Mouse (Mus musculus) megakaryocyte, embryonic 14.5 days (primary cell): ENCODE results near the gene Grtp1. TPM values are rescaled to one million over a fixed set of nuclear protein-coding genes. Genes with fewer than 3 reads are reported as not detected.

Experiments
- H3K27me3 ChIP-seq: replicated peaks from 2 replicates; pipeline ENCODE3; 2012; ENCODE audit warnings: inconsistent platforms
- H3K36me3 ChIP-seq: replicated peaks from 2 replicates; pipeline ENCODE3; 2012; ENCODE audit warnings: low read length, inconsistent platforms, mixed read lengths
- H3K4me1 ChIP-seq: 2 replicates; pipeline ENCODE4 v1.6.1; 2012; ENCODE audit warnings: inconsistent platforms
- H3K4me3 ChIP-seq: replicated peaks from 2 replicates; pipeline ENCODE3; 2012; ENCODE audit warnings: moderate library complexity, mild to moderate bottlenecking, inconsistent platforms
- H3K9me3 ChIP-seq: 2 replicates; pipeline ENCODE4 v1.6.1; 2012; ENCODE audit warnings: inconsistent platforms
- FLI1 ChIP-seq: IDR thresholded peaks from 2 replicates; pipeline ENCODE4 v1.6.1; 2012; ENCODE audit warnings: low read length, inconsistent platforms, mixed read lengths
- GATA1 ChIP-seq: IDR thresholded peaks from 3 replicates; pipeline ENCODE4 v1.6.1; 2012; ENCODE audit warnings: mixed read lengths, low read length, inconsistent platforms, borderline replicate concordance
- polyA plus RNA-seq: library from polyadenylated mRNA; stranded (reverse); fragments of >175 nt; gene quantifications from 2 replicates; pipeline ENCODE4 v1.2.3, GENCODE M21; 2012; ENCODE audit warnings: low replicate concordance; ENCODE audit not compliant: insufficient read depth

Gene Grtp1
- polyA plus RNA-seq, 1 experiment = 26.7 TPM

- Histone ChIP-seq H3K4me3 (no peak overlapping the region), H3K4me1 (peaks cover 27% of the 10 kb centered on the region), H3K9me3 (no peaks in the 10 kb centered on the region), H3K27me3 (peaks cover 30% of the 10 kb centered on the region), H3K36me3 (peaks cover 82% of the 10 kb centered on the region)
- TF ChIP-seq GATA1 (no peak), FLI1 (no peak)
These were observed 10.2 kb downstream of the Grtp1 start for GRCm38 (mm10) chr8:13190235-13190634.

- Histone ChIP-seq H3K4me3 (no peak overlapping the region), H3K9me3 (no peaks in the 10 kb centered on the region), H3K36me3 (peaks cover 90% of the 10 kb centered on the region), H3K27me3 (peaks cover 34% of the 10 kb centered on the region), H3K4me1 (peaks cover 21% of the 10 kb centered on the region)
- TF ChIP-seq FLI1 (no peak), GATA1 (no peak)
These were observed 11.6 kb downstream of the Grtp1 start for GRCm38 (mm10) chr8:13188857-13189256.

- no peaks in the 10 kb centered on the region for H3K9me3 ChIP-seq
- TF ChIP-seq FLI1 = no peak
- no peak for TF ChIP-seq GATA1
- peaks cover 34% of the 10 kb centered on the region for H3K27me3 ChIP-seq
- peaks cover 21% of the 10 kb centered on the region for H3K4me1 ChIP-seq
- no peak overlapping the region for H3K4me3 ChIP-seq
- H3K36me3 ChIP-seq = peaks cover 93% of the 10 kb centered on the region
These were observed 12.3 kb downstream of the Grtp1 start for GRCm38 (mm10) chr8:13188052-13188555.

- Histone ChIP-seq H3K4me1 (peaks cover 21% of the 10 kb centered on the region), H3K27me3 (peaks cover 34% of the 10 kb centered on the region), H3K36me3 (peaks cover 93% of the 10 kb centered on the region), H3K9me3 (no peaks in the 10 kb centered on the region), H3K4me3 (no peak overlapping the region)
- TF ChIP-seq GATA1 (no peak), FLI1 (no peak)
These were observed 12.8 kb downstream of the Grtp1 start for GRCm38 (mm10) chr8:13187638-13188037.

GRCm38 (mm10) chr8:13187229-13187628 lies 13.2 kb downstream of the Grtp1 start:
- Histone ChIP-seq H3K4me3 (no peak overlapping the region), H3K4me1 (peaks cover 21% of the 10 kb centered on the region), H3K36me3 (peaks cover 93% of the 10 kb centered on the region), H3K9me3 (no peaks in the 10 kb centered on the region), H3K27me3 (peaks cover 34% of the 10 kb centered on the region)
- TF ChIP-seq GATA1 = no peak
- TF ChIP-seq FLI1 = no peak

- H3K4me1 ChIP-seq = peaks cover 21% of the 10 kb centered on the region
- no peaks in the 10 kb centered on the region for H3K9me3 ChIP-seq
- H3K36me3 ChIP-seq = peaks cover 92% of the 10 kb centered on the region
- H3K4me3 ChIP-seq = no peak overlapping the region
- TF ChIP-seq FLI1 (no peak), GATA1 (no peak)
- peaks cover 34% of the 10 kb centered on the region for H3K27me3 ChIP-seq
These were observed 13.6 kb downstream of the Grtp1 start for GRCm38 (mm10) chr8:13186819-13187218.

- no peak for TF ChIP-seq FLI1
- no peak for TF ChIP-seq GATA1
- H3K4me1 ChIP-seq = peaks cover 29% of the 10 kb centered on the region
- peaks cover 91% of the 10 kb centered on the region for H3K36me3 ChIP-seq
- H3K9me3 ChIP-seq = no peaks in the 10 kb centered on the region
- peaks cover 9% of the 10 kb centered on the region for H3K27me3 ChIP-seq
- no peak overlapping the region for H3K4me3 ChIP-seq
These were observed 18.8 kb downstream of the Grtp1 start for GRCm38 (mm10) chr8:13181691-13181976.

GRCm38 (mm10) chr8:13180911-13181690 lies 19.3 kb downstream of the Grtp1 start:
- Histone ChIP-seq H3K36me3 (peaks cover 91% of the 10 kb centered on the region), H3K4me1 (peaks cover 25% of the 10 kb centered on the region), H3K27me3 (peaks cover 9% of the 10 kb centered on the region), H3K4me3 (no peak overlapping the region), H3K9me3 (no peaks in the 10 kb centered on the region)
- no peak for TF ChIP-seq FLI1

- Histone ChIP-seq H3K4me1 (peaks cover 18% of the 10 kb centered on the region; the same call in 1 of the 2 replicates), H3K4me3 (no peak overlapping the region), H3K27me3 (peaks cover 9% of the 10 kb centered on the region), H3K9me3 (no peaks in the 10 kb centered on the region), H3K36me3 (peaks cover 91% of the 10 kb centered on the region)
- TF ChIP-seq GATA1 (no peak), FLI1 (no peak)
These were observed 20.0 kb downstream of the Grtp1 start for GRCm38 (mm10) chr8:13180408-13180807.

- H3K9me3 ChIP-seq = no peaks in the 10 kb centered on the region
- H3K4me3 ChIP-seq = no peak overlapping the region
- TF ChIP-seq FLI1 (no peak), GATA1 (no peak)
- peaks cover 91% of the 10 kb centered on the region for H3K36me3 ChIP-seq
- peaks cover 16% of the 10 kb centered on the region; the same call in 1 of the 2 replicates for H3K4me1 ChIP-seq
- peaks cover 9% of the 10 kb centered on the region for H3K27me3 ChIP-seq
These were observed 20.5 kb downstream of the Grtp1 start for GRCm38 (mm10) chr8:13179948-13180347.
